Mouse (Mus musculus) activated CD4-positive, CD25-positive, alpha-beta regulatory T cell, adult 4 months (primary cell): ENCODE measurements at regions not wholly inside any gene's neighbourhood (a gene's known extent, or its start where the extent isn't known, plus 50 kb on each side); places are given as distances from the start of the nearest gene placed in this dataset.
"Not testable (repeated sequence)": the region's sequence is repeated elsewhere in the genome, so short reads cannot be mapped to it uniquely, and the experiment has no call there.

ENCODE experiments used
- ATAC-seq: one replicate; pipeline ENCODE4 v1.8.0; 2017

GRCm38 (mm10) chr1:98586470-98586869 lies 165.5 kb downstream of the Slco6d1 start:
- ATAC-seq, result no peak

DNA sequence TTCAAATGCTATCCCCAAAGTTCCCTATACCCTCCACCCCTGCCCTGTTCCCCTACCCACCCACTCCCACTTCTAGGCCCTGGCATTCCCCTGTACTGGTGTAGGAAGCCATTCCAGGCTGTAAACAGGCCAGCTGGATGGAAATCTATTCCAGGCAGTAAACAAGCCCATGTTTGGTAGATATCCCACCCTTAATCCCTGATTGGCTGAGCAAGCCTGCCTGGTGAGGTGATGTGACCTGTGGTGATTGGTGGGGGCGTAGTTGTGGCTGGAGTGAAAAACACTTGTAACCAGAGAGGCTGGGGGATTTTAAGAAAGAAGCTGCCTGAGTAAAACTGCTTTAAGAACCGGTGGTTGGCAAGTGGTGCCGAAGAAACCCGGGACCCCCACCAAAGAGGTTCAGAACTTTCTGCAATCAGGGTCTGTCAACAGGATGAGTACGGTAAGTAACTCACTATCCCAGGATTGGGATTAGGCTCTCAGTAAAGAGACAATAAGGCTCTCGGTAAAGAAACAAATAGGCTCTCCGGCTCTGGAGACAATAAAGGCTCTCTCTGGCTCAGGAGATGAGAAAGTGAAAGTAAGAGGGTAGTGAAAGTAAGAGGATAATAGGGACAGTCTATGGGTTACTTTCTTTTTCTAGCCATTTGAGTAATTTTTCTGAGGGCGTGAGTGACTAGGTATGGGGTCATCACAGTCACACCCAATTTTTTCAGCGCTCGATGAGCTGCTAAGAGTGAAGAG lies 168.5 kb downstream of the Slco6d1 start:
- ATAC-seq, result peak; percentile 53

DNA sequence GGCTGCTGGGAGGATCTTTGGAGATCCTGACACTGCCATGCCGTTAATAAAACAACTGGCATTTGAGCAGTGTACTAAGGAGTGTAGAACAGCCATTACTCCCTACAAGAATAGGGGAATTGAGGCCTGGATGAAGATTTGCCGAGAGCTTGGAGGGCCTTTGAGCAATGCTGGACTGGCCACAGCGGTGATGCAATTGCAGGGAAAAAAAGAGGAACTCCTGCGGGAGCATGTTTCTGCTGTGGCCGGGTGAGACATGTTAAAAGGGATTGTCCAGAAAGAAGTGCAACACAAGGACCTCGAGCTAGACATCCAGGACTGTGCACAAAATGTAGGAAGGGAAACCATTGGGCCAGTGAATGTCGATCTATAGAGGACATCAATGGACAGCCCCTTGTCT lies 170.1 kb downstream of the Slco6d1 start:
- ATAC-seq, result not testable (repeated sequence)
